Mouse (Mus musculus) liver, postnatal 0 days (tissue): ENCODE measurements around the gene Dalrd3.

Experiments
- CTCF ChIP-seq: sonication (generic); IDR thresholded peaks from 2 replicates; pipeline ENCODE4 v1.5.1; 2016; ENCODE audit warnings: antibody characterized with exemption, low read depth
- EP300 ChIP-seq: IDR thresholded peaks from 2 replicates; pipeline ENCODE4 v1.6.1; 2016; ENCODE audit warnings: antibody characterized with exemption, low read depth, mild to moderate bottlenecking

- TF ChIP-seq CTCF (peak; percentile 87), EP300 (no peak)
Observed at GRCm38 (mm10) chr9:108570207-108570896, 666 bp downstream of the Dalrd3 start.
